Mouse (Mus musculus) limb, embryonic 14.5 days (tissue): Measurements from ENCODE around the gene Cct6b. TPM values are rescaled to one million over a fixed set of nuclear protein-coding genes. Genes with fewer than 3 reads are reported as not detected.
A peak's percentile ranks its signal among the peaks of the same experiment; 100 is the strongest.

Experiments
- ATAC-seq: fragments of 200-750 bp; cut with Nextera tagmentation; 2 replicates; pipeline ENCODE4 v1.8.0; 2017; ENCODE audit warnings: low read depth, moderate number of reproducible peaks, moderate TSS enrichment; ENCODE audit not compliant: low FRiP score
- DNase-seq: peaks from one replicate; pipeline ENCODE4 v3.0.0-alpha.2; 2015; ENCODE audit warnings: low spot score
- H3K27ac ChIP-seq: fragments of 300-500 bp; sonication (generic); replicated peaks from 2 replicates; pipeline ENCODE4 v1.5.1; 2014; ENCODE audit warnings: low read depth, mild to moderate bottlenecking, low read length, moderate library complexity, mixed read lengths
- H3K27me3 ChIP-seq: fragments of 300-500 bp; sonication (generic); 2 replicates; pipeline ENCODE4 v1.6.1; 2014; ENCODE audit warnings: low read length, mixed read lengths; ENCODE audit not compliant: control insufficient read depth, insufficient read depth
- H3K36me3 ChIP-seq: fragments of 300-500 bp; sonication (generic); 2 replicates; pipeline ENCODE4 v1.6.1; 2014; ENCODE audit warnings: mild to moderate bottlenecking, low read length, moderate library complexity, mixed read lengths; ENCODE audit not compliant: control insufficient read depth, insufficient read depth
- H3K4me1 ChIP-seq: fragments of 300-500 bp; sonication (generic); 2 replicates; pipeline ENCODE4 v1.6.1; 2014; ENCODE audit warnings: antibody characterized with exemption, low read length, mixed read lengths; ENCODE audit not compliant: control insufficient read depth, insufficient read depth
- H3K4me2 ChIP-seq: fragments of 300-500 bp; sonication (generic); replicated peaks from 2 replicates; pipeline ENCODE4 v1.6.1; 2014; ENCODE audit warnings: low read depth, mild to moderate bottlenecking, low read length, moderate library complexity; ENCODE audit not compliant: severe bottlenecking
- H3K4me3 ChIP-seq: fragments of 300-500 bp; sonication (generic); replicated peaks from 2 replicates; pipeline ENCODE4 v1.5.1; 2014; ENCODE audit warnings: low read length
- H3K9ac ChIP-seq: fragments of 300-500 bp; sonication (generic); 2 replicates; pipeline ENCODE4 v1.6.1; 2014; ENCODE audit warnings: mild to moderate bottlenecking, low read depth, low read length, moderate library complexity; ENCODE audit not compliant: severe bottlenecking
- H3K9me3 ChIP-seq: fragments of 300-500 bp; sonication (generic); 2 replicates; pipeline ENCODE4 v1.6.1; 2016; ENCODE audit warnings: low read length; ENCODE audit not compliant: control insufficient read depth
- POLR2A ChIP-seq: fragments of 200-500 bp; IDR thresholded peaks from 2 replicates; pipeline ENCODE4 v1.8.0; 2012; ENCODE audit warnings: inconsistent platforms, mild to moderate bottlenecking, moderate library complexity, borderline replicate concordance; ENCODE audit not compliant: insufficient read depth, insufficient read length; ENCODE audit errors: extremely low read depth
- WGBS: fragments of 180-500 bp; shearing (Covaris S2); extraction: QIAGEN DNeasy Blood & Tissue Kit; methylation state at CpG from one replicate; pipeline ENCODE4 v1.1.7; 2014; 5-methylcytosine and 5-hydroxymethylcytosine counted together
- polyA plus RNA-seq, 2 experiments: library from polyadenylated mRNA; depleted of rRNA in 1 of 2; stranded (reverse) in 1 of 2; unstranded in 1 of 2; fragments of >200 nt; fragmentation: Nextera tagmentation in 1 of 2; extraction: Ambion mirVana in 1 of 2; gene quantifications; 2 replicates each; pipeline versions ENCODE4 v1.2.1 to v1.2.3; 2012 to 2014

Cct6b gene
- polyA plus RNA-seq (2012; rRNA removed) (0.33 TPM in 1 of 2 replicates, not detected in the other), polyA plus RNA-seq (2014; fragmentation: Nextera tagmentation; extraction: Ambion mirVana) (0.25 and 0.37 TPM in 2 replicates)

- Histone ChIP-seq H3K27me3 (no peaks in the 10 kb centered on the region), H3K4me1 (peaks cover 18% of the 10 kb centered on the region), H3K27ac (peak within 1 kb of the TSS; percentile 93), H3K9ac (peak within 1 kb of the TSS; percentile 87), H3K9me3 (no peaks in the 10 kb centered on the region), H3K36me3 (peaks cover 15% of the 10 kb centered on the region), H3K4me2 (peak within 1 kb of the TSS; percentile 94), H3K4me3 (peak within 1 kb of the TSS; percentile 95)
- peak; percentile 99 for ATAC-seq
- DNase-seq = peak; percentile 95
- under 1% methylated on average over 44 of the region's 44 CpGs for WGBS
- peak; percentile 47; the same call in 1 of the 2 replicates for TF ChIP-seq POLR2A
These were observed at the start of gene Cct6b, which contains the start of gene Zfp830 for GRCm38 (mm10) chr11:82763742-82764437. Cct6b (minus strand) TSS chr11:82764321. Zfp830 (plus strand) TSS chr11:82764345.

GRCm38 (mm10) chr11:82808485-82808884 lies 44.4 kb upstream of the Cct6b start:
- H3K4me3 ChIP-seq = no peak overlapping the region
- no peak overlapping the region for H3K9ac ChIP-seq
- H3K9me3 ChIP-seq = no peaks in the 10 kb centered on the region
- H3K27me3 ChIP-seq = no peaks in the 10 kb centered on the region
- no peak for TF ChIP-seq POLR2A
- H3K36me3 ChIP-seq = peaks cover 16% of the 10 kb centered on the region
- no peak for ATAC-seq
- H3K4me1 ChIP-seq = no peaks in the 10 kb centered on the region
- 67% methylated on average over 5 of the region's 5 CpGs for WGBS
- no peak overlapping the region for H3K27ac ChIP-seq
- no peak for DNase-seq
- no peak overlapping the region for H3K4me2 ChIP-seq

GRCm38 (mm10) chr11:82807370-82807769 lies 43.2 kb upstream of the Cct6b start:
- no peak for DNase-seq
- TF ChIP-seq POLR2A = no peak
- no peaks in the 10 kb centered on the region for H3K4me1 ChIP-seq
- no peak for ATAC-seq
- WGBS = 78% methylated on average over 3 of the region's 3 CpGs
- H3K9me3 ChIP-seq = no peaks in the 10 kb centered on the region
- no peak overlapping the region for H3K27ac ChIP-seq
- no peak overlapping the region for H3K4me3 ChIP-seq
- no peaks in the 10 kb centered on the region for H3K27me3 ChIP-seq
- H3K4me2 ChIP-seq = no peak overlapping the region
- no peak overlapping the region for H3K9ac ChIP-seq
- H3K36me3 ChIP-seq = peaks cover 27% of the 10 kb centered on the region

- H3K9ac ChIP-seq = no peak overlapping the region
- no peak overlapping the region for H3K27ac ChIP-seq
- whole genome bisulfite sequencing = 81% methylated on average over 3 of the region's 3 CpGs
- peaks cover 34% of the 10 kb centered on the region for H3K36me3 ChIP-seq
- H3K4me3 ChIP-seq = no peak overlapping the region
- H3K4me1 ChIP-seq = no peaks in the 10 kb centered on the region
- TF ChIP-seq POLR2A = no peak
- no peaks in the 10 kb centered on the region for H3K9me3 ChIP-seq
- H3K27me3 ChIP-seq = no peaks in the 10 kb centered on the region
- no peak overlapping the region for H3K4me2 ChIP-seq
- ATAC-seq (no peak), DNase-seq (no peak)
These were observed 42.5 kb upstream of the Cct6b start for GRCm38 (mm10) chr11:82806656-82807055.

- 94% methylated on average over 11 of the region's 11 CpGs for WGBS
- Histone ChIP-seq H3K9ac (no peak overlapping the region), H3K9me3 (no peaks in the 10 kb centered on the region), H3K27ac (no peak overlapping the region), H3K4me2 (no peak overlapping the region), H3K4me3 (no peak overlapping the region), H3K36me3 (peaks cover 45% of the 10 kb centered on the region), H3K4me1 (peaks cover 12% of the 10 kb centered on the region), H3K27me3 (no peaks in the 10 kb centered on the region)
- DNase-seq (no peak), ATAC-seq (no peak)
- no peak for TF ChIP-seq POLR2A
These were observed 19.3 kb upstream of the Cct6b start for GRCm38 (mm10) chr11:82783453-82783852.

- no peak for ATAC-seq
- Histone ChIP-seq H3K4me1 (peaks cover 12% of the 10 kb centered on the region), H3K9me3 (no peaks in the 10 kb centered on the region), H3K27me3 (no peaks in the 10 kb centered on the region), H3K4me2 (peak overlapping the region; percentile 65), H3K27ac (peak overlapping the region; percentile 96; the same call in 1 of the 2 replicates), H3K36me3 (peaks cover 33% of the 10 kb centered on the region), H3K9ac (peak overlapping the region; percentile 94), H3K4me3 (peak overlapping the region; percentile 84)
- DNase-seq = no peak
- TF ChIP-seq POLR2A = no peak
- 41% methylated on average over 6 of the region's 6 CpGs for WGBS
These were observed 18.1 kb upstream of the Cct6b start for GRCm38 (mm10) chr11:82782197-82782596.
